Mouse (Mus musculus) midbrain, embryonic 14.5 days (tissue): ENCODE results near the gene Kdm2b. TPM values are rescaled to one million over a fixed set of nuclear protein-coding genes. Genes with fewer than 3 reads are reported as not detected.

Experiments used
- ATAC-seq: fragments of 200-750 bp; cut with Nextera tagmentation; 2 replicates; pipeline ENCODE4 v1.8.0; 2017; ENCODE audit warnings: moderate number of reproducible peaks, moderate library complexity; ENCODE audit not compliant: low FRiP score, low TSS enrichment
- DNase-seq: peaks from one replicate; pipeline ENCODE4 v3.0.0-alpha.2; 2015
- H3K27ac ChIP-seq: fragments of 300-500 bp; sonication (generic); replicated peaks from 2 replicates; pipeline ENCODE4 v1.5.1; 2014; ENCODE audit warnings: mild to moderate bottlenecking, low read depth, low read length, moderate library complexity
- H3K27me3 ChIP-seq: fragments of 300-500 bp; sonication (generic); 2 replicates; pipeline ENCODE4 v1.6.1; 2014; ENCODE audit warnings: low read length, control low read depth, mixed read lengths; ENCODE audit not compliant: control insufficient read depth, insufficient read depth
- H3K36me3 ChIP-seq: fragments of 300-500 bp; sonication (generic); 2 replicates; pipeline ENCODE4 v1.6.1; 2014; ENCODE audit warnings: low read length, control low read depth; ENCODE audit not compliant: control insufficient read depth, insufficient read depth
- H3K4me1 ChIP-seq: fragments of 300-500 bp; sonication (generic); 2 replicates; pipeline ENCODE4 v1.6.1; 2014; ENCODE audit warnings: mild to moderate bottlenecking, antibody characterized with exemption, low read length, control low read depth; ENCODE audit not compliant: control insufficient read depth, insufficient read depth
- H3K4me2 ChIP-seq: fragments of 300-500 bp; sonication (generic); 2 replicates; pipeline ENCODE4 v1.6.1; 2014; ENCODE audit warnings: mild to moderate bottlenecking, low read length, moderate library complexity
- H3K4me3 ChIP-seq: fragments of 300-500 bp; sonication (generic); replicated peaks from 2 replicates; pipeline ENCODE4 v1.5.1; 2014; ENCODE audit warnings: low read depth, low read length
- H3K9ac ChIP-seq: fragments of 300-500 bp; sonication (generic); replicated peaks from 2 replicates; pipeline ENCODE4 v1.6.1; 2014; ENCODE audit warnings: mild to moderate bottlenecking, low read length, moderate library complexity
- H3K9me3 ChIP-seq: fragments of 300-500 bp; sonication (generic); 2 replicates; pipeline ENCODE4 v1.6.1; 2016; ENCODE audit warnings: low read length, control low read depth, mixed read lengths; ENCODE audit not compliant: control insufficient read depth
- WGBS: fragments of 180-500 bp; shearing (Covaris S2); extraction: QIAGEN DNeasy Blood & Tissue Kit; methylation state at CpG from one replicate; pipeline ENCODE4 v1.1.7; 2014; 5-methylcytosine and 5-hydroxymethylcytosine counted together
- polyA plus RNA-seq: library from polyadenylated mRNA; unstranded; fragments of >200 nt; fragmentation: Nextera tagmentation; extraction: Ambion mirVana; gene quantifications from 2 replicates; pipeline ENCODE4 v1.2.1, GENCODE M21; 2014

Gene Kdm2b
- 83.3 and 99.9 TPM in 2 replicates for polyA plus RNA-seq

GRCm38 (mm10) chr5:122989551-122990330, at the start of gene Kdm2b:
Kdm2b (minus strand) TSS chr5:122989823.
- Histone ChIP-seq H3K4me2 (peak within 1 kb of the TSS; percentile 99), H3K4me3 (peak within 1 kb of the TSS; percentile 67), H3K27me3 (no peaks in the 10 kb centered on the region), H3K9ac (peak within 1 kb of the TSS; percentile 73), H3K4me1 (peaks cover 43% of the 10 kb centered on the region), H3K27ac (peak within 1 kb of the TSS; percentile 80), H3K9me3 (no peaks in the 10 kb centered on the region), H3K36me3 (no peaks in the 10 kb centered on the region)
- ATAC-seq (0 out of 2 replicates have a peak, but pooled peaks have one; percentile 19), DNase-seq (peak; percentile 57)
- 1% methylated on average over 15 of the region's 15 CpGs for WGBS

DNA sequence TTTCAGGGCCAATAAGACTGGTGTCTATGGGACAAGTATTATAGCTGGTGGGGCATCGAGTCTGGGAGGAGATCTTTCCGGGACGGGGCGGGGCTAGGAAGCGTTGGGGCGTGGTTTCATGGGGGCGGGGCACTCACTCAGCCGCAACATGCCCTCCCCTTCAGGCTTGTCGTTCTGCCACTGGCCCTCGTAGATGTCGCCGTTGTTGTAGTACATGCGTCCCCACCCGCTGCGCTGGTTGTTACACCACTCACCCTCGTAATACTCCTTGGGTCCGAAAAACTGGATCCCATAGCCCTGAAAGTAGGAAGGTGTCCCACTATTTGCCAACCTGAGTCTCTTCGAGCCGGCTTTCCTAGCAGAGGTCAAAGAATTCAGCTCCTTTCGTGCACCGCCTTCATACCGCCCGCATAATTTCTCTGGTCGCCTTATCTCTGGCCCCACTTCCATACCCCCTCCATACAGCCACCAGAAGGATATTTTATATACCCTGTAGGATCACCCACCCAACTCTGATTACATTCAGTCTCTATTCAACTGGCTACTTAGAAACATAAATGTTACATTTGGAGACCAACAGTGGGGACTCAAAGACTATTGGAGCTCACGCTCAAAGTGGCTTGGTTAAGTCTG, 49.6 kb upstream of the Kdm2b start:
- Histone ChIP-seq H3K9ac (0 out of 2 replicates have a peak overlapping the region, but pooled peaks have one; percentile 23), H3K4me3 (peak overlapping the region; percentile 13; the same call in 1 of the 2 replicates), H3K9me3 (no peaks in the 10 kb centered on the region), H3K36me3 (no peaks in the 10 kb centered on the region), H3K27ac (no peak overlapping the region), H3K4me2 (peak overlapping the region; percentile 47), H3K27me3 (no peaks in the 10 kb centered on the region), H3K4me1 (no peaks in the 10 kb centered on the region)
- ATAC-seq (no peak), DNase-seq (peak; percentile 34)
- 3% methylated on average over 25 of the region's 25 CpGs for WGBS

GRCm38 (mm10) chr5:123038115-123038514, 48.5 kb upstream of the Kdm2b start:
- 90% methylated on average over 5 of the region's 5 CpGs for WGBS
- Histone ChIP-seq H3K27me3 (no peaks in the 10 kb centered on the region), H3K4me2 (no peak overlapping the region), H3K27ac (no peak overlapping the region), H3K9ac (no peak overlapping the region), H3K36me3 (no peaks in the 10 kb centered on the region), H3K4me3 (no peak overlapping the region), H3K4me1 (no peaks in the 10 kb centered on the region), H3K9me3 (no peaks in the 10 kb centered on the region)
- ATAC-seq, result no peak
- DNase-seq, result no peak

DNA sequence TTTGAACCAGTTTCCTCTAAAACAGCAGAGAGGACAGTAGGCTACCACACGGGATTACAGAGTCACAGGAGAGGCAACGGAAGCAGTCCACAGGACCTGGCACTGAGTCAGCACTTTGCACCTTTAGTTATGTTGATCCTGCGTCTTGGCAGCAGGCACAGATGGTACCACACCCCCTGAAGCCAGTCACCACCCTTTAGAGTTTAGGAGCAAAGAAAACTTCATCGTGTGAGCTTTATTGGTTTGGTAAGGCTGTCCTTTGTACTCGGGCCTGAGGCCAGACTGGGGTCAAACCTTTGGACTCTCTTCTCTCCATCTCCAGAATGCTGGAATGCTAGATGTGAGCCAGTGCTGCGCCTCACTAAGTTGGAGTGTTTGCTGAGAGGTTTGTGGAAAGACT, 45.9 kb upstream of the Kdm2b start:
- no peaks in the 10 kb centered on the region for H3K27me3 ChIP-seq
- no peaks in the 10 kb centered on the region for H3K9me3 ChIP-seq
- H3K9ac ChIP-seq, result no peak overlapping the region
- DNase-seq (no peak), ATAC-seq (no peak)
- H3K4me3 ChIP-seq, result no peak overlapping the region
- WGBS, result 46% methylated on average over 6 of the region's 6 CpGs
- no peak overlapping the region for H3K27ac ChIP-seq
- H3K36me3 ChIP-seq, result no peaks in the 10 kb centered on the region
- H3K4me1 ChIP-seq, result no peaks in the 10 kb centered on the region
- H3K4me2 ChIP-seq, result no peak overlapping the region

- Histone ChIP-seq H3K9me3 (no peaks in the 10 kb centered on the region), H3K4me2 (no peak overlapping the region), H3K4me3 (no peak overlapping the region), H3K4me1 (no peaks in the 10 kb centered on the region), H3K27me3 (no peaks in the 10 kb centered on the region), H3K9ac (no peak overlapping the region), H3K36me3 (no peaks in the 10 kb centered on the region), H3K27ac (no peak overlapping the region)
- no peak for ATAC-seq
- no peak for DNase-seq
- 80% methylated on average over 4 of the region's 4 CpGs for WGBS
Observed at GRCm38 (mm10) chr5:123035089-123035488, 45.5 kb upstream of the Kdm2b start.

- Histone ChIP-seq H3K9me3 (no peaks in the 10 kb centered on the region), H3K27me3 (no peaks in the 10 kb centered on the region), H3K4me1 (no peaks in the 10 kb centered on the region), H3K36me3 (peaks cover 7% of the 10 kb centered on the region), H3K27ac (no peak overlapping the region), H3K9ac (no peak overlapping the region), H3K4me3 (no peak overlapping the region), H3K4me2 (no peak overlapping the region)
- 60% methylated on average over 7 of the region's 7 CpGs for WGBS
- DNase-seq, result no peak
- ATAC-seq, result no peak
Observed at GRCm38 (mm10) chr5:123033646-123034160, 44.1 kb upstream of the Kdm2b start.

DNA sequence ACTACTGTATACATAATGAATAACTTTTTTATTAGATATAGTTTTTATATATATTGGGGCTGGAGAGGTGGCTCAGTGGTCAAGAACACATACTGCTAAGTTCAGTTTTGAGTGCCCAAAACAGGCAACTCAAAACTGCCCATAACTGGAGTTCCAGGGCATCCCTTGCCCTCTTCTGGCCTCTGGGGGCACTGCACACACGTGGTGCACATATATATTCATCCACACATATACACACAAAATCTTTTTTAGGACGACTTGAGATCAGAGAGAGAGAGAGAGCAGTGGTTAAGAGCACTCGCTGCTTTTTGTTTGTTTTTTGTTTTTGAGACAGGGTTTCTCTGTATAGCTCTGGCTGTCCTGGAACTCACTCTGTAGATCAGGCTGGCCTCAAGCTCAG, 41.7 kb upstream of the Kdm2b start:
- no peaks in the 10 kb centered on the region for H3K9me3 ChIP-seq
- H3K4me3 ChIP-seq, result no peak overlapping the region
- WGBS, result 86% methylated on average over 3 of the region's 3 CpGs
- H3K36me3 ChIP-seq, result peaks cover 7% of the 10 kb centered on the region
- H3K27ac ChIP-seq, result no peak overlapping the region
- ATAC-seq, result no peak
- no peaks in the 10 kb centered on the region for H3K4me1 ChIP-seq
- H3K9ac ChIP-seq, result no peak overlapping the region
- no peak overlapping the region for H3K4me2 ChIP-seq
- DNase-seq, result no peak
- no peaks in the 10 kb centered on the region for H3K27me3 ChIP-seq

- DNase-seq (no peak), ATAC-seq (no peak)
- Histone ChIP-seq H3K27ac (no peak overlapping the region), H3K4me3 (no peak overlapping the region), H3K9ac (no peak overlapping the region), H3K27me3 (no peaks in the 10 kb centered on the region), H3K9me3 (no peaks in the 10 kb centered on the region), H3K36me3 (peaks cover 7% of the 10 kb centered on the region), H3K4me1 (no peaks in the 10 kb centered on the region), H3K4me2 (no peak overlapping the region)
- WGBS, result 90% methylated on average over 7 of the region's 7 CpGs
Observed at GRCm38 (mm10) chr5:123029729-123030128, 40.1 kb upstream of the Kdm2b start.
